Mouse (Mus musculus): ENCODE measurements around the gene Gm5039.
"Not testable (repeated sequence)": the region's sequence is repeated elsewhere in the genome, so short reads cannot be mapped to it uniquely, and the experiment has no call there.

- not testable (repeated sequence) for TF ChIP-seq CTCF, EP300 (IDR thresholded peaks at IDR 0.05)
Observed at GRCm38 (mm10) chr12:88297171-88297570, 26.7 kb downstream of the Gm5039 start.

All from lung, postnatal 0 days (tissue).